ENCODE assay signal across 9 mouse cellular contexts in genomic region chr6:91728939-91729619, GRCm38 (mm10). TPM values are rescaled to one million over a fixed set of nuclear protein-coding genes. Genes with fewer than 3 reads are reported as not detected.
DNase-seq lines count a peak whose midpoint lies in the region; ATAC-seq lines count a peak whose summit lies in the region.
"Had no signal": no experiment of that assay in that cellular context is flagged by ENCODE, and none has a peak within 500 bp of the region (broad histone marks: within the 10 kb centered on the region; RNA-seq: fewer than 3 reads in every experiment).

No protein-coding gene starts in this region.

- peak; percentile 10 for DNase-seq in kidney, adult 18-20 months
- DNase-seq in kidney, postnatal 14 days, result no peak
- DNase-seq in embryonic facial prominence, embryonic 14.5 days (ENCODE audit: low spot score), result peak; percentile 50
- peak; percentile 37 for DNase-seq in midbrain, embryonic 14.5 days
- DNase-seq in spleen, postnatal 4 days (ENCODE audit: low spot score in 2 of 2), result no peak
- no peak for DNase-seq in left cerebral cortex, postnatal 36 days (ENCODE audit: low spot score in 2 of 2)

- no peak overlapping the region for H3K4me3 ChIP-seq in embryonic facial prominence, embryonic 14.5 days (ENCODE audit: low read depth, low read length)
- no peak overlapping the region for H3K4me3 ChIP-seq in hindbrain, embryonic 13.5 days
- no peak overlapping the region for H3K4me3 ChIP-seq in midbrain, embryonic 14.5 days (replicated peaks; ENCODE audit: low read depth, low read length)

- intact Hi-C loops in left cerebral cortex, postnatal 36 days (cut with DNase I), result no loop called here

- H3K36me3 ChIP-seq in embryonic facial prominence, embryonic 14.5 days (ENCODE audit: control insufficient read depth, insufficient read depth, low read length), result peaks cover 70% of the 10 kb centered on the region
- peaks cover 84% of the 10 kb centered on the region for H3K36me3 ChIP-seq in hindbrain, embryonic 13.5 days
- H3K36me3 ChIP-seq in midbrain, embryonic 14.5 days (ENCODE audit: control insufficient read depth, insufficient read depth, low read length), result peaks cover 75% of the 10 kb centered on the region

- H3K4me2 ChIP-seq in embryonic facial prominence, embryonic 14.5 days (ENCODE audit: low read depth, low read length), result no peak overlapping the region
- no peak overlapping the region for H3K4me2 ChIP-seq in hindbrain, embryonic 13.5 days
- H3K4me2 ChIP-seq in midbrain, embryonic 14.5 days (ENCODE audit: low read length), result peak overlapping the region; percentile 21; the same call in 1 of the 2 replicates

- no peaks in the 10 kb centered on the region for H3K27me3 ChIP-seq in embryonic facial prominence, embryonic 14.5 days (replicated peaks; ENCODE audit: control insufficient read depth, insufficient read depth, low read length)
- H3K27me3 ChIP-seq in hindbrain, embryonic 13.5 days, result no peaks in the 10 kb centered on the region
- no peaks in the 10 kb centered on the region for H3K27me3 ChIP-seq in midbrain, embryonic 14.5 days (ENCODE audit: control insufficient read depth, insufficient read depth, low read length)
- H3K27me3 ChIP-seq: CH12.LX had no signal

- WGBS in embryonic facial prominence, embryonic 14.5 days, result 40% methylated on average over 6 of the region's 6 CpGs
- WGBS in hindbrain, embryonic 13.5 days, result 36% methylated on average over 6 of the region's 6 CpGs
- WGBS in midbrain, embryonic 14.5 days, result 22% methylated on average over 6 of the region's 6 CpGs

- H3K4me1 ChIP-seq in embryonic facial prominence, embryonic 14.5 days (ENCODE audit: control insufficient read depth, insufficient read depth, low read length), result peaks cover 13% of the 10 kb centered on the region
- H3K4me1 ChIP-seq in hindbrain, embryonic 13.5 days (replicated peaks), result peaks cover 49% of the 10 kb centered on the region
- peaks cover 25% of the 10 kb centered on the region for H3K4me1 ChIP-seq in midbrain, embryonic 14.5 days (ENCODE audit: control insufficient read depth, insufficient read depth, low read length)

- no peak overlapping the region for H3K9ac ChIP-seq in embryonic facial prominence, embryonic 14.5 days (ENCODE audit: low read depth, low read length)
- peak overlapping the region; percentile 59 for H3K9ac ChIP-seq in hindbrain, embryonic 13.5 days
- H3K9ac ChIP-seq in midbrain, embryonic 14.5 days (replicated peaks; ENCODE audit: low read length), result peak overlapping the region; percentile 29; the same call in 1 of the 2 replicates

- H3K27ac ChIP-seq in embryonic facial prominence, embryonic 14.5 days (replicated peaks; ENCODE audit: low read depth, low read length), result no peak overlapping the region; the same call in 1 of the 2 replicates
- H3K27ac ChIP-seq in hindbrain, embryonic 13.5 days, result peak overlapping the region; percentile 86
- H3K27ac ChIP-seq in midbrain, embryonic 14.5 days (replicated peaks; ENCODE audit: low read depth, low read length), result peak overlapping the region; percentile 78

- no peaks in the 10 kb centered on the region for H3K9me3 ChIP-seq in embryonic facial prominence, embryonic 14.5 days (ENCODE audit: control insufficient read depth, low read length)
- no peaks in the 10 kb centered on the region for H3K9me3 ChIP-seq in hindbrain, embryonic 13.5 days
- H3K9me3 ChIP-seq in midbrain, embryonic 14.5 days (ENCODE audit: control insufficient read depth, low read length), result no peaks in the 10 kb centered on the region

- ATAC-seq in embryonic facial prominence, embryonic 14.5 days (ENCODE audit: low read depth), result peak; percentile 31; the same call in 1 of the 2 replicates
- ATAC-seq in hindbrain, embryonic 13.5 days (ENCODE audit: low FRiP score), result peak; percentile 54
- ATAC-seq in midbrain, embryonic 14.5 days (ENCODE audit: low FRiP score, low TSS enrichment), result peak; percentile 19; the same call in 1 of the 2 replicates
- ATAC-seq in inflammation-experienced regulatory T-cells, adult 6 months, result no peak

RNA-seq across cellular contexts. Expression of gene Slc6a6, which starts 45.2 kb away (rescaled TPM):
- 40.8 and 47.5 TPM in 2 replicates for polyA plus RNA-seq in embryonic facial prominence, embryonic 14.5 days (2014; fragmentation: Nextera tagmentation; extraction: Ambion mirVana)
- 91.0 and 98.3 TPM in 2 replicates for polyA plus RNA-seq in hindbrain, embryonic 13.5 days (2015; fragmentation: Nextera tagmentation; extraction: Ambion mirVana)
- polyA plus RNA-seq in midbrain, embryonic 14.5 days (2014; fragmentation: Nextera tagmentation; extraction: Ambion mirVana), result 94.1 and 94.3 TPM in 2 replicates
- 10 to 100 TPM; 33.6 to 47.0 (median 35.3) TPM for polyA plus RNA-seq in inflammation-experienced regulatory T-cells, adult 6 months (2017; shearing (Covaris generic))
- total RNA-seq in left cerebral cortex, postnatal 36 days (2021), result 100 to 1,000 TPM; 120 to 170 TPM

Comparison
In these comparisons a context has a peak if more than half of its experiments do, and no peak if none do; other contexts are left out.
1. DNase-seq: peak in kidney, adult 18-20 months (single experiment), embryonic facial prominence, embryonic 14.5 days (single experiment) and midbrain, embryonic 14.5 days (single experiment); none in kidney, postnatal 14 days (single experiment), spleen, postnatal 4 days (0 of 2) and left cerebral cortex, postnatal 36 days (0 of 2).